Mouse (Mus musculus) ES-E14 (cell line): ENCODE data around the gene Mpv17l2.

Experiments used
- CHD2 ChIP-seq: IDR thresholded peaks from 2 replicates; pipeline ENCODE4 v1.6.1; 2014; ENCODE audit warnings: mild to moderate bottlenecking, low read depth, low read length, inconsistent platforms
- ZC3H11A ChIP-seq: IDR thresholded peaks from 2 replicates; pipeline ENCODE4 v1.6.1; 2012; ENCODE audit warnings: low read depth, mild to moderate bottlenecking, inconsistent platforms, low read length, borderline replicate concordance

DNA sequence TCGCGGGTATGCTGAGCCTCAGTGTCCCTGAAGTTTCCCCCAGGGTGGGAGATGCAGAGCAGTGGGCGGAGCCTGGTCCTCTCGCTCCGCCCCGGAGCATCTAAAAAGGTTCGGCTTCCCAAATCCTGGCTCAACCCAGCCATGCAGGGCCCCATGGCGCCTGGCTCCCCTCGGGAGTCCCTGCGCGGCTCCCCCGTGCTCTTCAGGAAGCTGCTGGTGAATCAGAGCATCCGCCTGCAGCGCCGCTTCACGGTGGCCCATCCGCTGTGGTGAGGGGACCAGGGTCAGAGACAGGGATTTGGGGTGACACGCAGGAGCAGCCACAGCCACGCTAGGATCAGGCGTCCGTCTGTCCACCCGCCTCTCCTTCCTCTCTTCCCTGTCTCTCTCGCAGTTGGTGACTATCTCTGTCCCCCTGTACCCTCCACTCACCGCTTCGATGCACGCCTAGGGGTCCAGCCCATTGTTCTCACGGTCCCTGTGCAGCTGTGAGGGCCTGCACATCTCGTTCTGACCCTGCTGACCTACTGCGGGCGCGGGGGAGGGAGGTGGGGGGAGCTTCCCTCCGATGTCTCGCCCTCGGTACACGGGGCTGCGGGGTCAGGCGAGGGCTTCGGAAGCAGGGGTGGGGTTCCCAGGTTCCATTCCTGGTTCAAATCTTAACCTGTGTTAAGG lies 17.6 kb downstream of the Mpv17l2 start:
- TF ChIP-seq ZC3H11A (no peak), CHD2 (no peak)
